Mouse (Mus musculus): Measurements from ENCODE around the gene Spaca3. TPM values are rescaled to one million over a fixed set of nuclear protein-coding genes. Genes with fewer than 3 reads are reported as not detected.

The Spaca3 gene
- total and polyA plus RNA-seq, 2 experiments from 2014 or later, result 0.14 TPM; not detected in 1

GRCm38 (mm10) chr11:80907820-80908219 is 49.7 kb downstream of the Spaca3 start:
- no peak overlapping the region for H3K9ac ChIP-seq (replicated peaks; ENCODE audit: low read depth, low read length)
- H3K4me3 ChIP-seq (ENCODE audit: low read depth, low read length), result no peak overlapping the region
- H3K36me3 ChIP-seq (replicated peaks; ENCODE audit: control insufficient read depth, insufficient read depth, low read length), result no peaks in the 10 kb centered on the region
- no peaks in the 10 kb centered on the region; the same call in 1 of the 2 replicates for H3K27me3 ChIP-seq (ENCODE audit: control insufficient read depth, insufficient read depth, low read length)
- no peak overlapping the region for H3K27ac ChIP-seq (ENCODE audit: low read depth)
- H3K4me2 ChIP-seq (ENCODE audit: low read depth, low read length), result no peak overlapping the region
- no peaks in the 10 kb centered on the region for H3K4me1 ChIP-seq (ENCODE audit: control insufficient read depth, insufficient read depth)
- WGBS, result 81% methylated on average over 6 of the region's 6 CpGs
- no peak for TF ChIP-seq CTCF (IDR thresholded peaks at IDR 0.05; ENCODE audit: low read depth)
- no peak for TF ChIP-seq EP300 (IDR thresholded peaks at IDR 0.05; ENCODE audit: low read depth)
- no peaks in the 10 kb centered on the region for H3K9me3 ChIP-seq (replicated peaks; ENCODE audit: control insufficient read depth, low read length)
- ATAC-seq (ENCODE audit: insufficient read depth, low read depth) (no peak), DNase-seq (ENCODE audit: low spot score) (no peak)

- no peak for ATAC-seq (ENCODE audit: insufficient read depth, low read depth)
Observed at GRCm38 (mm10) chr11:80912721-80913120, 54.6 kb downstream of the Spaca3 start.

GRCm38 (mm10) chr11:80913408-80914024 is 55.4 kb downstream of the Spaca3 start:
- 39% methylated on average over 4 of the region's 4 CpGs for WGBS
- Histone ChIP-seq H3K4me1 (ENCODE audit: control insufficient read depth, insufficient read depth) (no peaks in the 10 kb centered on the region), H3K9ac (replicated peaks; ENCODE audit: low read depth, low read length) (no peak overlapping the region), H3K4me2 (ENCODE audit: low read depth, low read length) (no peak overlapping the region), H3K36me3 (replicated peaks; ENCODE audit: control insufficient read depth, insufficient read depth, low read length) (no peaks in the 10 kb centered on the region), H3K9me3 (replicated peaks; ENCODE audit: control insufficient read depth, low read length) (no peaks in the 10 kb centered on the region), H3K4me3 (ENCODE audit: low read depth, low read length) (no peak overlapping the region), H3K27me3 (ENCODE audit: control insufficient read depth, insufficient read depth, low read length) (no peaks in the 10 kb centered on the region; the same call in 1 of the 2 replicates), H3K27ac (ENCODE audit: low read depth) (no peak overlapping the region)
- DNase-seq (ENCODE audit: low spot score), result no peak
- TF ChIP-seq CTCF (IDR thresholded peaks at IDR 0.05; ENCODE audit: low read depth) (no peak), EP300 (IDR thresholded peaks at IDR 0.05; ENCODE audit: low read depth) (no peak)
- ATAC-seq (ENCODE audit: insufficient read depth, low read depth), result no peak

More at GRCm38 (mm10) chr11:80912721-80913120, 54.6 kb downstream of the Spaca3 start:
- H3K4me2 ChIP-seq (ENCODE audit: low read depth, low read length), result no peak overlapping the region
- H3K9ac ChIP-seq (replicated peaks; ENCODE audit: low read depth, low read length), result no peak overlapping the region
- no peak overlapping the region for H3K27ac ChIP-seq (ENCODE audit: low read depth)
- H3K27me3 ChIP-seq (ENCODE audit: control insufficient read depth, insufficient read depth, low read length), result no peaks in the 10 kb centered on the region; the same call in 1 of the 2 replicates
- no peaks in the 10 kb centered on the region for H3K36me3 ChIP-seq (replicated peaks; ENCODE audit: control insufficient read depth, insufficient read depth, low read length)
- H3K4me1 ChIP-seq (ENCODE audit: control insufficient read depth, insufficient read depth), result no peaks in the 10 kb centered on the region
- H3K9me3 ChIP-seq (replicated peaks; ENCODE audit: control insufficient read depth, low read length), result no peaks in the 10 kb centered on the region
- H3K4me3 ChIP-seq (ENCODE audit: low read depth, low read length), result no peak overlapping the region
- 76% methylated on average over 5 of the region's 5 CpGs for WGBS
- no peak for TF ChIP-seq EP300 (IDR thresholded peaks at IDR 0.05; ENCODE audit: low read depth)
- no peak for TF ChIP-seq CTCF (IDR thresholded peaks at IDR 0.05; ENCODE audit: low read depth)
- no peak for DNase-seq (ENCODE audit: low spot score)

Other genes starting within 250 kb of the Spaca3 start
- gene Myo1d, start 78.3 kb upstream of the Spaca3 start, total RNA-seq (2014; rRNA removed; ENCODE audit: low replicate concordance), result 4.5 and 13.3 TPM in 2 replicates
- 4.0 and 4.6 TPM in 2 replicates for gene Myo1d, start 78.3 kb upstream of the Spaca3 start, polyA plus RNA-seq (2015; fragmentation: Nextera tagmentation; extraction: Ambion mirVana)
- gene Tmem98, start 48.2 kb upstream of the Spaca3 start, total RNA-seq (2014; rRNA removed; ENCODE audit: low replicate concordance), result 104 and 111 TPM in 2 replicates
- 74.4 and 78.0 TPM in 2 replicates for gene Tmem98, start 48.2 kb upstream of the Spaca3 start, polyA plus RNA-seq (2015; fragmentation: Nextera tagmentation; extraction: Ambion mirVana)